Mouse (Mus musculus) lung, embryonic 16.5 days (tissue): ENCODE data around the gene Fezf1. TPM values are rescaled to one million over a fixed set of nuclear protein-coding genes. Genes with fewer than 3 reads are reported as not detected.

ENCODE experiments used
- ATAC-seq: fragments of 200-750 bp; cut with Nextera tagmentation; 2 replicates; pipeline ENCODE4 v1.8.0; 2017; ENCODE audit warnings: low read depth, mild to moderate bottlenecking, moderate library complexity
- H3K27ac ChIP-seq: fragments of 300-500 bp; sonication (generic); 2 replicates; pipeline ENCODE4 v1.5.1; 2014; ENCODE audit warnings: mild to moderate bottlenecking, control low read depth, low read length
- H3K27me3 ChIP-seq: fragments of 300-500 bp; sonication (generic); 2 replicates; pipeline ENCODE4 v1.6.1; 2014; ENCODE audit warnings: low read depth, low read length, mixed read lengths; ENCODE audit not compliant: control insufficient read depth, insufficient read depth
- H3K36me3 ChIP-seq: fragments of 300-500 bp; sonication (generic); 2 replicates; pipeline ENCODE4 v1.6.1; 2014; ENCODE audit warnings: low read length; ENCODE audit not compliant: control insufficient read depth, insufficient read depth
- H3K4me1 ChIP-seq: fragments of 300-500 bp; sonication (generic); replicated peaks from 2 replicates; pipeline ENCODE4 v1.6.1; 2014; ENCODE audit warnings: low read length, mixed read lengths; ENCODE audit not compliant: control insufficient read depth, insufficient read depth
- H3K4me2 ChIP-seq: fragments of 300-500 bp; sonication (generic); 2 replicates; pipeline ENCODE4 v1.6.1; 2014; ENCODE audit warnings: low read depth, low read length, control low read depth
- H3K4me3 ChIP-seq: fragments of 300-500 bp; sonication (generic); 2 replicates; pipeline ENCODE4 v1.5.1; 2014; ENCODE audit warnings: mild to moderate bottlenecking, low read length, control low read depth
- H3K9ac ChIP-seq: fragments of 300-500 bp; sonication (generic); 2 replicates; pipeline ENCODE4 v1.6.1; 2014; ENCODE audit warnings: low read length, control low read depth
- H3K9me3 ChIP-seq: fragments of 300-500 bp; sonication (generic); 2 replicates; pipeline ENCODE4 v1.6.1; 2016; ENCODE audit warnings: low read length; ENCODE audit not compliant: control insufficient read depth
- WGBS: fragments of 180-500 bp; shearing (Covaris S2); extraction: QIAGEN DNeasy Blood & Tissue Kit; methylation state at CpG from one replicate; pipeline ENCODE4 v1.1.7; 2014; 5-methylcytosine and 5-hydroxymethylcytosine counted together
- polyA plus RNA-seq: library from polyadenylated mRNA; unstranded; fragments of >200 nt; fragmentation: Nextera tagmentation; extraction: Ambion mirVana; gene quantifications from 2 replicates; pipeline ENCODE4 v1.2.1, GENCODE M21; 2015

Fezf1 gene
- polyA plus RNA-seq, 1 experiment from 2014 or later = not detected

GRCm38 (mm10) chr6:23211499-23211898 is 36.7 kb downstream of the Fezf1 start:
- Histone ChIP-seq H3K27me3 (no peaks in the 10 kb centered on the region), H3K27ac (no peak overlapping the region), H3K4me2 (no peak overlapping the region), H3K4me3 (no peak overlapping the region), H3K9me3 (no peaks in the 10 kb centered on the region), H3K4me1 (no peaks in the 10 kb centered on the region), H3K36me3 (no peaks in the 10 kb centered on the region), H3K9ac (no peak overlapping the region)
- no peak for ATAC-seq
- 55% methylated on average over 3 of the region's 3 CpGs for WGBS

- no peaks in the 10 kb centered on the region for H3K9me3 ChIP-seq
- H3K27ac ChIP-seq = no peak overlapping the region
- 61% methylated on average over 4 of the region's 4 CpGs for WGBS
- H3K4me3 ChIP-seq = no peak overlapping the region
- no peak overlapping the region for H3K9ac ChIP-seq
- no peaks in the 10 kb centered on the region for H3K4me1 ChIP-seq
- H3K27me3 ChIP-seq = no peaks in the 10 kb centered on the region; the same call in 1 of the 2 replicates
- no peak overlapping the region for H3K4me2 ChIP-seq
- ATAC-seq = no peak
- no peaks in the 10 kb centered on the region for H3K36me3 ChIP-seq
These were observed 40.4 kb downstream of the Fezf1 start for GRCm38 (mm10) chr6:23207791-23208190.

GRCm38 (mm10) chr6:23202630-23203029 is 45.5 kb downstream of the Fezf1 start:
- Histone ChIP-seq H3K4me1 (no peaks in the 10 kb centered on the region), H3K9ac (no peak overlapping the region), H3K27me3 (no peaks in the 10 kb centered on the region; the same call in 1 of the 2 replicates), H3K36me3 (no peaks in the 10 kb centered on the region), H3K4me2 (no peak overlapping the region), H3K9me3 (no peaks in the 10 kb centered on the region), H3K27ac (no peak overlapping the region), H3K4me3 (no peak overlapping the region)
- 57% methylated on average over 11 of the region's 11 CpGs for WGBS
- no peak for ATAC-seq

Other genes with a start within 250 kb of the Fezf1 start
- 4.2 and 4.4 TPM in 2 replicates for gene Aass, start 115.4 kb downstream of the Fezf1 start, polyA plus RNA-seq